Mouse (Mus musculus): Measurements from ENCODE around the gene Igsf9. TPM values are rescaled to one million over a fixed set of nuclear protein-coding genes. Genes with fewer than 3 reads are reported as not detected.

Igsf9 gene
- total and polyA plus RNA-seq, 3 experiments, result 2.7 to 6.5 (median 6.0) TPM

- in situ Hi-C loops (cut with MboI; ENCODE audit: low pct_ligation_motif_present, low pct_unique_long_range_greater_than_20kb, low sequenced_read_pairs) (no loop called here), dilution Hi-C loops (cut with MboI; ENCODE audit: extremely low pct_ligation_motif_present, extremely low pct_unique_long_range_greater_than_20kb, low sequenced_read_pairs) (no loop called here)
Observed at GRCm38 (mm10) chr1:172485821-172486220, 4.2 kb downstream of the Igsf9 start.

GRCm38 (mm10) chr1:172486236-172486635 lies 4.6 kb downstream of the Igsf9 start:
- no peaks in the 10 kb centered on the region for H3K27me3 ChIP-seq (replicated peaks)
- no peak overlapping the region for H3K4me2 ChIP-seq (ENCODE audit: insufficient read depth, low read depth, poor library complexity, severe bottlenecking)
- TF ChIP-seq IRF4 (IDR thresholded peaks at IDR 0.05; ENCODE audit: low read depth, low read length), result no peak
- H3K27ac ChIP-seq (ENCODE audit: insufficient read depth, low read depth), result no peak overlapping the region
- no peaks in the 10 kb centered on the region for H3K9me3 ChIP-seq (replicated peaks; ENCODE audit: low read length)
- peaks cover 3 to 40% of the 10 kb centered on the region in 2 experiments for H3K36me3 ChIP-seq (replicated peaks in 1 of 2; ENCODE audit: control insufficient read depth in 1 of 2, insufficient read depth in 1 of 2, low read length in 1 of 2)
- H3K79me2 ChIP-seq (replicated peaks; ENCODE audit: control insufficient read depth, extremely low read depth, insufficient read depth, poor library complexity, severe bottlenecking), result no peaks in the 10 kb centered on the region
- H3K4me1 ChIP-seq (ENCODE audit: control insufficient read depth in 1 of 2, insufficient read depth in 2 of 2), result peaks cover 2 to 40% of the 10 kb centered on the region in 2 experiments; a peak in 2 of 4 replicates
- no peak overlapping the region for H3K4me3 ChIP-seq (replicated peaks in 1 of 3; ENCODE audit: low read depth in 2 of 3, low read length in 2 of 3, poor library complexity in 1 of 3)
- H3K9ac ChIP-seq (ENCODE audit: insufficient read depth, low read depth), result no peak overlapping the region
- no peak for DNase-seq (ENCODE audit: extremely low read depth)
- dilution Hi-C loops (cut with MboI; ENCODE audit: extremely low pct_ligation_motif_present, extremely low pct_unique_long_range_greater_than_20kb, low sequenced_read_pairs), result no loop called here
- in situ Hi-C loops (cut with MboI; ENCODE audit: low pct_ligation_motif_present, low pct_unique_long_range_greater_than_20kb, low sequenced_read_pairs), result no loop called here

More at GRCm38 (mm10) chr1:172485821-172486220, 4.2 kb downstream of the Igsf9 start:
- Histone ChIP-seq H3K27ac (ENCODE audit: insufficient read depth, low read depth) (no peak overlapping the region), H3K9ac (ENCODE audit: insufficient read depth, low read depth) (no peak overlapping the region), H3K9me3 (replicated peaks; ENCODE audit: low read length) (no peaks in the 10 kb centered on the region), H3K4me1 (ENCODE audit: control insufficient read depth in 1 of 2, insufficient read depth in 2 of 2) (peaks cover 2 to 44% of the 10 kb centered on the region in 2 experiments; a peak in 2 of 4 replicates), H3K79me2 (replicated peaks; ENCODE audit: control insufficient read depth, extremely low read depth, insufficient read depth, poor library complexity, severe bottlenecking) (no peaks in the 10 kb centered on the region), H3K4me2 (ENCODE audit: insufficient read depth, low read depth, poor library complexity, severe bottlenecking) (no peak overlapping the region), H3K4me3 (replicated peaks in 1 of 3; ENCODE audit: low read depth in 2 of 3, low read length in 2 of 3, poor library complexity in 1 of 3) (no peak overlapping the region), H3K36me3 (replicated peaks in 1 of 2; ENCODE audit: control insufficient read depth in 1 of 2, insufficient read depth in 1 of 2, low read length in 1 of 2) (peaks cover 3 to 41% of the 10 kb centered on the region in 2 experiments), H3K27me3 (replicated peaks) (no peaks in the 10 kb centered on the region)
- no peak for DNase-seq (ENCODE audit: extremely low read depth)
- TF ChIP-seq E2F4 (IDR thresholded peaks at IDR 0.05; ENCODE audit: insufficient replicate concordance, low read depth, low read length) (no peak), MYC (IDR thresholded peaks at IDR 0.05; ENCODE audit: low read depth, low read length) (no peak), USF2 (conservative IDR thresholded peaks at IDR 0.05; ENCODE audit: low read depth, low read length) (no peak), ELF1 (IDR thresholded peaks at IDR 0.05; ENCODE audit: low read depth, low read length) (no peak), ZMIZ1 (IDR thresholded peaks at IDR 0.05; ENCODE audit: low read depth, low read length) (no peak), USF1 (IDR thresholded peaks at IDR 0.05; ENCODE audit: low read depth, low read length) (no peak)

- peaks cover 3 to 43% of the 10 kb centered on the region in 2 experiments for H3K36me3 ChIP-seq (replicated peaks in 1 of 2; ENCODE audit: control insufficient read depth in 1 of 2, insufficient read depth in 1 of 2, low read length in 1 of 2)
- H3K4me2 ChIP-seq (ENCODE audit: insufficient read depth, low read depth, poor library complexity, severe bottlenecking), result no peak overlapping the region
- H3K4me1 ChIP-seq (ENCODE audit: control insufficient read depth in 1 of 2, insufficient read depth in 2 of 2), result peaks cover 2 to 36% of the 10 kb centered on the region in 2 experiments; a peak in 2 of 4 replicates
- H3K9ac ChIP-seq (ENCODE audit: insufficient read depth, low read depth), result no peak overlapping the region
- no peaks in the 10 kb centered on the region for H3K27me3 ChIP-seq (replicated peaks)
- DNase-seq (ENCODE audit: extremely low read depth), result no peak
- H3K27ac ChIP-seq (ENCODE audit: insufficient read depth, low read depth), result no peak overlapping the region
- no peak overlapping the region for H3K4me3 ChIP-seq (replicated peaks in 1 of 3; ENCODE audit: low read depth in 2 of 3, low read length in 2 of 3, poor library complexity in 1 of 3)
- H3K79me2 ChIP-seq (replicated peaks; ENCODE audit: control insufficient read depth, extremely low read depth, insufficient read depth, poor library complexity, severe bottlenecking), result no peaks in the 10 kb centered on the region
- TF ChIP-seq ZNF384 (IDR thresholded peaks at IDR 0.05; ENCODE audit: low read depth, low read length) (no peak), JUN (IDR thresholded peaks at IDR 0.05; ENCODE audit: insufficient read depth, low read depth, low read length) (no peak), POLR2A (IDR thresholded peaks at IDR 0.05; ENCODE audit: low read depth, low read length) (no peak)
- dilution Hi-C loops (cut with MboI; ENCODE audit: extremely low pct_ligation_motif_present, extremely low pct_unique_long_range_greater_than_20kb, low sequenced_read_pairs) (no loop called here), in situ Hi-C loops (cut with MboI; ENCODE audit: low pct_ligation_motif_present, low pct_unique_long_range_greater_than_20kb, low sequenced_read_pairs) (no loop called here)
- H3K9me3 ChIP-seq (replicated peaks; ENCODE audit: low read length), result no peaks in the 10 kb centered on the region
Observed at GRCm38 (mm10) chr1:172486651-172487050, 5.1 kb downstream of the Igsf9 start.

Measured in CH12.LX (cell line).